Mouse (Mus musculus): ENCODE measurements at regions not wholly inside any gene's neighbourhood (a gene's known extent, or its start where the extent isn't known, plus 50 kb on each side); places are given as distances from the start of the nearest gene placed in this dataset.

DNA sequence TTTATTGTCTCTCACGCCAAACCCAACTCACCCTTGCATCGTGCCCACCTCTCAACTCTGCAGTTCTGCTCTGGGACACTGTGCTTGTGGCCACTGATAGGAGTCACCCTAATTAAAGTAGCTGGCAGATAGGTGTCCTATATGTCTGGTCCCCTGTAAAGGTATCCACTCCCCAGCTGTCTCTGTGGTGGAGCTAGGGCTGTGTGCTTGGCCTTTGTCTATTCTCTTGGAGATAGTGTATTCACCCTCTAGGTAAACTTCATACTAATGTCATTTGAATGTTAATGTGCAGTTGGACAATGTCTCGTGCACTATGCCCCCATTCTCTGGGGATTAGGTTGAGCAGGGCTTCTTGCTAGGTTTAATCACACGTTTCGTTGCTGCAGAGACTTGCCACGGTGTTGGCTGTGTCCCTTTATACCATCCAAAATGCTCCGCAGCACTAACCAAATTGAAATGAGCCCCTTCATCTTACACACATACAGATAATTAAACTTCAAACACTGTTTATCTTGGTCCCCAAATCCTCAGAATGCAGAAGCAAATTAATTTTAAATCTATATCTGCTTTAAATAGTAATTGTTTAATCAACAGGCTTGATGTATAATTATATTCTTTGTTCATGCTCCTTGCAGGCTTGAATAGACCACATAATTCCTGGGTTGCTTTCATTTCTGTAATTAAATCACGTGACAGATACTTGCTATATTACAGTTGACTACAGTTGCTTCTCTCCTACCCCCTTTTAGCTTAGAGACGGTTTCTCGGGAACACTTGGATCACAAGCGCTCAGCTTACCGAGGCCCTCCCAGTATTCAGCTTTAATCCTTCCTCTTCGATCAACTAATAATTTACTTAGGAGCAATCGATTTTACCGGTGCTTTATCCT, 453.0 kb upstream of the Slc30a5 start:
- no peak for DNase-seq

DNA sequence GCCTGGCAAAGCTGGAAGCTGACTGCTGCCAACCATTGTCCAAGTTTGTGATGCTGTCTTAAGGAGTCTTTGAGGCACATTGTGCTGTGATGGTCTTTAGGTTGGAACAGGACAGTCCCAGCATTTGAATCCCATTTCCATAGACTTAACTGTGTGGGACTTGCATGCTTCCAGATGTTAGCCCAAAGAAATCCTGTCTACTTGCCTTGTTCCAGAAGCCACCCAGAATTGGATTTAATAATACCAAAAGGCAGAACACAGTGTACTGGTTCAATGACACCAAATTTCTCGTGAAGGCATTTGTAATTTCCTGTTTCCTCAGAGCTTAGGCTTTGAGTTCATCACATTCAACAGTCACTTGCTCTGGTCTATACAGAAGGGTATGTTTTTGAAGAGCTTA, 444.9 kb upstream of the Slc30a5 start:
- DNase-seq = no peak

DNA sequence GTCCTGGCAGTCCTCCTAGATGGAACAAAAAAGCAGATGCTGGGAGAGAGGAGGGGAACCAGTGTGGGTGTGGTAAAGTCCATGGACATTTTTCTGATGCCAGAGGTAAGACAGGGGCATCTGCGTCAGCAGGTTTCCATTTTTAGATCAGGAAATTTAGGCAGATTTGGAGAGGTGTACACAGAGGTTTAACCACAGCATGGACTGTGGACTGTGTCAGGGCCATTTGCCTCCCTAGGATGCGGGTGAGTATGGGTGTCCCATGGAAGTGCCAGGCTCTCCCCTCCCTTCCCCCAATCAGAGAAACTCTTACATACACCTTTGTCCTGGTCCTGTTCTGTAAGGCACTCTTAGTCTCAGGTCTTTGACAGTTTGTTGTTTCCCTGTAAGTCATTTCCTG, 443.5 kb upstream of the Slc30a5 start:
- DNase-seq = no peak

DNA sequence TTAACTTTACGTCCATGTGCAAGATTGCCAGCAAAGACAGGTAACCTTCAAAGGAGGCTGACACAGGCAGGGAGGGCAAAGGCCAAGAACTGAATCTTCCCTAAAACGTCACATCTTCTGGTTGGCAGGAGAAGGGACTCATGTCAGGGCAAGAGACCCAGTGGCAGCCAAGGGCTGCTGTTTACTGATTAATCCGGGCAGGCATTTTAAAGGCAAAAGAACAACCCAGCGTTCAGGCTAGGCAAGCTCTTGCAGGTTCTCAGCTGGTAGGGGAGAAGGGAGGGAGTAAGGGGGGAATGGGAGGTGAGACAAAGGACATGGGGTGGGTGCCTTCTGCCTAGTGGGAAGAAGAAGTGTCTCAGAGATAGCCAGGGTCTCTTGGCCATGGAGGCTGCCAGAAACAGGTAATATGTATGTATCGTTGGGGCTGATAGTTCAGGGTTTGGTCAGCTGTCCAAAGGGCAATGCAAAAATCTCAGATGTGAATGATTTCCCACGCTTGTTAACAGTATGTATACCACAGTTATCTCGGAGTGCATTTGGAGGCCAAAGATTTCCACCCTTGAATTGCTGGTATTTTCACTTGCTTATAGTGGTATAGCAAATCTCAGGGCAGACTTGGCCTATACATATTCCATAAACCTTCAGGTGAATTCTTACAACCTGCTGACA, 441.4 kb upstream of the Slc30a5 start:
- DNase-seq = no peak

DNA sequence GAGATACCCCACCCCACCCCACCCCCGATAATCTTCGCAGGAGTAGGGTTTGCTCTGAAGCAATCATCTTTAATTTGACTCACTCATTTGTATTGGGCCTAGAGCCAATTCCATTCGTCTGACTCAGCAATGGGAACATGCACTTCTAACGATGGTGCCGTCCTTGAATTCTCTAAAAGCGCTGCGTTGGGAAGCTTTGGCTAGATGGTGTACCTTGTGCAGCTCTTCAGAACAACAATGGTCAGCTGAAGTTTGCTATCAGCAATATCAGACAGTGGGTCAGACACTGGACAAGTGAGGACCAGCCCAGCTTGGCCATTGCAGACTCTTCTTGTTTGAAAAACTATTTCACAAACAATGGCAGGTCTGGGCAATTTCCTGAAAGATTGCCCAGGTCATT, 440.1 kb upstream of the Slc30a5 start:
- DNase-seq = no peak

DNA sequence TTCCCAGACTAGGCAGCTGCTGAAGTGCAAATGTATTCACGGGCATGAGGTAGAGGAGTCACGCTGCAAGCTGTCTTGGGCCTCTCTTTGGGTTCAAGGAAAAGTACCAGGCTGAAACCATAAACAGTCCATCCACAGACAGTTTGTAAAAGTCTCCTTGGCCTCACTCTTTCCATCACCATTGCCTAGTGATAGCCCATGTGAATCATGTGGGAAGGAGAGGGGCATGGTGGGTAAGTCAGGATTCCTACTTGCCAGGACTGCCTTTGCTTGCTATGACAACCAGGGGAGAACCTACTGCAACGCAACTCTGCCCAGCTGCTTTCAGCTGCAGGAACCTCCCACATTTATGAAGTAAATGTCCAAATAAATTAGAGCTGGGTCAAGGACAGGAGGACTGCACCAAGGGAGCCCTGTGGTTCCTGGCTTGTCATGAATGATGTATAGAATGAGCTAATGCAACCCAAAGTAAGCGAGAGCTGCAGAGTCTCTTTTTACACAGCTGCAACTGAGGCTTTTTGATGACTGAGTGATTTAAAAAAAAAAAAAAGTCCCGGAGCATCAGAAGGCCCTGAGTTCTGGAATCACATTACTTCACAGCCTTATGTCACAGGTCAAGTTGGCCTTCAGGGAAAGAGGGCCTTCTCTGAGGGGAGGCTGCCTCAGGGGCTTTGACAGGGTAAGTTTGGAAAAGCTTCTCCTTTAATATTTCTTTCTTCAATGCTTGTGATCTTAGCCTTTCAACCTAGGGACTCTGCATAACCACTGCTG, 420.7 kb upstream of the Slc30a5 start:
- DNase-seq = no peak

DNA sequence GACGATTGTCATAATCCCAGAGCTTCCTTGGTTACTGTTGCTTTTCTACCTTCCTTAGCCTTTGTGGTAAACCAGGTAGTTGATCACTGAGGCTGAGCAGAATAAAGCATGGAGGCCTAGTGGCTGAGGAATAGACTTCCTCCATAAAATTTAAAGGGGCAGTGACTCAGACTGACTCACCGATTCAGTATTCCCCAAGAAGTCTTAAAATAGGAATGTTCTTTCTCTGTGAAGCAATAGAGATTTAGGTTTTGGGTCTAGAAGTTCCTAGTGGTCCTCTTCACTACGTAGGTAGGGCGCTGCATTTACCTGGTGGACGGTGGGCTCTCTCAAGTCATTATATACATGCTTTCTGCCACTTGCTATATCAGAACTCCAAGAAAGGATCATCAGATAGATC, 416.1 kb upstream of the Slc30a5 start:
- no peak for DNase-seq

DNA sequence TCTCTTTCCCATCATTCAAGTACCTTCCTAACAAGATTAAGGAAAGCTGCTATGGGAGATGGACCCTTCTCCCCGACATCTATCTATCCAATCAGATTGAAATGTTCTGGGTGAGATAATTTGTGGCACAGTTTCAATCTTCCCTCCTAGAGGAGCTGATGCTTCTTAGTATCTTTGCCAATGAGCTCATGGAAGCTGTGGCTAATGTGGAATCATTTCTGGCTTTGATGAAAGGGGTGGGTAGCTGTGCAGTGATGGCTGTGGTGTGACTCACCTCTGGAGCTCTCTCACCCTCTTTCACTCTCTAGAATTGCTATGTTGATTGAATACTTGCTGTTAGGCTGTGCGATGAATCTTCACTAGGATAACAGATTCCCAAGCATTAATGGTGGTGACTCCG, 411.1 kb upstream of the Slc30a5 start:
- DNase-seq = no peak

DNA sequence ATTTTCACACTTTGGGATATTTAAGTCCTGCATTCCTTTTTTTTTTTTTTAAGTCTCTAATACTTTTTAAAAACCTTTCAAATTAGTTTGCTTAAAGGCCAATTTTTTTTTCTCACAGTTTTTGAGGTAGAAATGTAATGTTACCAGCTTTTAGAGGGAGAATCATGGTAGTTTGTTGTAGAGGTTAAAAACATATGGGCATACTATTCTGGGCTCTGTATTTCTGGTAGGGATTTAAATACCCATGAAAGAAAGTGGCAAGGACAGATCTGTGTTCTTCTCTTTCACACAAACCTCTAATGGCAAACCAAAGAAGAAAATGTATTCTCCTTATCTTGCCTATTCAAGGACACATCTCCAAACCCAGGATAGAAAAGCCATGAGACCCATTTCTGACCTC, 405.6 kb upstream of the Slc30a5 start:
- DNase-seq = no peak

DNA sequence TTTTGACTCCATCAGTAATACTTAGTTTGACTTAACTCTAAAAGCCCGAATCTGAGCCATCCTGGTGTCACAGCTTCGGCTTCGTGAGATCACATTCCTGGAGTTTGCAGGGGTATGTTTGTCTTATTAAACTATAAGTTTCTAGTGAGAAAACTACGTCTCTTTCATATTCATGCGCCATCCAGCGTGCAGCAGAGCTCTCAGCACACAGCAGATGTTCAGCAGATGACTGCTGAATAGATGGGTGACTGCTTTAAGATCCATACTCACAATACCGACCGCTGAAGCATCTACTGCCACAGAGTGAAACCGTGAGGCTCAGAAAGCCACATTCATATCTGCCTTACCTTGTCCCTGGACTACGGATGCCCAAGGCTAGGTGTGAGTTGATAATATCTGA, 403.8 kb upstream of the Slc30a5 start:
- no peak for DNase-seq

DNA sequence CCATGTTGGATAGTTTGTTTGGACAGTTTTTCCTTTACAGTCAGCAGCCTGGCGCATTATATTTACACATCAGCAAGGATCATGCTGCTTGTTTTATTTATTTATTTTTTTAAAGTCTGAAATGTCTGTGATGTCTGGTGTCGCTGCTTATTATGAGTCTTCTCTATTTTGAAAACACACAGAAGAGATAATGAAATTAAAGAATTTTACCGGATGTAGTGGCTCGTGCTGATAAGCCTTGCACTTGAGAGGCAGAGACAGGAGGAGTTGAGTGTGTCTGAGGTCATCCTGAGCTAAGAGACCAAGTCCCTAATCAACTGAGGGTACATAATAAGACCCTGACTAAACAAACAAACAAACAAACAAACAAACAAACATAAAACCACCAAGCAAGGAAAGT, 402.6 kb upstream of the Slc30a5 start:
- DNase-seq = no peak

DNA sequence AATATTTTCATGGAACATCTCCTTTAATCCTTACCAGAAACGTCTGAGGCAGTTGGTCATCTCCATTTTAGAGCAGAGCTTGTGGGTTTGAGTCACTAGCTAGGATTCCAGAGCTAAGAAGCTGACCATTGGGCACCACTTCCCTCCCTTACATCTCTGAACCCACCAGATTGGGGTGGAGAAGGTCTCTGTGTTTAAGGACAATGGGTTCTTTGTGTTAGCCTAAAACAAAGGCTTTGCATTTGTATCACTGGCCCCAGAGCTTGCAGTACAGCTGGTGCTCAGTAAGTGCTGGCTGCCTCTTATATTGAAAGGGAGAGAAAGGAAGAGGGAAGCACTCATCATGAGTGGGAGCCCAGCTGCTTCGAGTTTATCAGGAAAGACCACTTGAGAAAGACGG, 401.9 kb upstream of the Slc30a5 start:
- DNase-seq = no peak

DNA sequence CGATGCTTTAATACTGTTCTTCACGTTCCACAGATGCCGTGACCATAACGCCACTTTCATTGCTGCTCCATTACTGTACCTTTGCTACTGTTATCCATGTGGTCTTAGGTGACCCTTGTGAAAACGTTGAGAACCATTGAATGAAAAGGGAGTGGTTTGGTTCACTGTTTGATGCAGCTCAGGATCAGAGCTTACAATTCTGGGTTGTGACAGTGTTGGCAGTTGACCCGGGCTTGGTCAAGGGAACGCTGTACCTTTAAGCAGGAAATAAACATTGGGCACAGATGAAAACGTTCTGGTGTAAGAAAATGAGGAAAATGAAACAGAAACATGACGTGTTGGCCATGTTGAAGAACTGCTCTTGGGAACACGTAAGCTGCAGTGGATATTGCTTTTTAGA, 401.3 kb upstream of the Slc30a5 start:
- no peak for DNase-seq

DNA sequence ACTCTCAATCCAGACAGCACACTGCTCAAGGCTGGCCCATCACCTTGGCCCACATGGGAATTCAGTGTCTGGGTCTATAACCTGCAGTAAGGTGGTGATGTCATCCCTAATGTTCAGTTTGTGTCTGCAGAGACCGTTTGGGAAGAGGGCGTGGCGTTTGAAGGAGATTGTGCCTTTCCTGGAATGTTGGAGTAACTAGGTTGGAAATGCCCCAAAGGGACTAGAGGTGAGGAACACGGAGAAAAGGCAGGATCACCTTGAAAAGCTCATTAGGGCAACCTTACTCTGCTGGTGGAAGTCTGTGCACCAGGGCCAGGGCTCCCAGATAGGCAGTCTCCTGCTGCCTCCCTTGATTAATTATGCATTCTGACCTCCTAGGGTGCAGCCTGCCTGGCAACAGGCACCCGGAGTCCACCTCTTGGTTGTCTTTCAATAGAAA, 400.6 kb upstream of the Slc30a5 start:
- no peak for DNase-seq

DNA sequence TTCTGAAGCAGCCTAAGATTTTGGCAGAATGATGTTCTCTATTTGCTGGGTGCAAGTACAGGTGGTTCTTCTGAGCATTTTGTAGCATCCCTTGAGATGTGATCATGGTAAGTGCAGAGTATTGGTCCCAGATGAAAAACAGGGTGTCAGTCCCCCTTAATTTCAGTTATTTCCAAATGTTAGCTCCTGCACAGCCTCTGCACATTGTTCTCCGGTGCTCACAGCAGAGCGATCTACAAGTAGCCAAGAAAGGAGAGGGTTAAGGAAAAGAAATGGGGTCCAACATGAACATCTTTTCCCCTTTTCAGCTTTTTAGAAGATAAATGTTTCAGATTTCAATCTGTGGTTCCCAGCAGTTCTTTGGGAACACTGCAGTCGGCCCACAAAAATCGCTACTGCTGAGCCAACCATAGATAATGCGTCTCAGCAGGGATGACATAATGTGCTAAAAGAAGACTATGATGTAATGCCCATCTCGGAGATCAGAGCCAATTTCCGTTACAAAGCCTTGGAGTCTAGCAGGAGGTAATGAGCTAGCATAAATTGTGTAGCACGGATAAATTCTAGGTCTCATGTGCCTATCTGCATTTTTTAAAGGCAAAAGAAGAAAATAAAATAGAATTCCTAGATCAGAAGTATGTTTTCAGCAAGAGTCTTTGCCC, 400.1 kb upstream of the Slc30a5 start:
- no peak for DNase-seq

DNA sequence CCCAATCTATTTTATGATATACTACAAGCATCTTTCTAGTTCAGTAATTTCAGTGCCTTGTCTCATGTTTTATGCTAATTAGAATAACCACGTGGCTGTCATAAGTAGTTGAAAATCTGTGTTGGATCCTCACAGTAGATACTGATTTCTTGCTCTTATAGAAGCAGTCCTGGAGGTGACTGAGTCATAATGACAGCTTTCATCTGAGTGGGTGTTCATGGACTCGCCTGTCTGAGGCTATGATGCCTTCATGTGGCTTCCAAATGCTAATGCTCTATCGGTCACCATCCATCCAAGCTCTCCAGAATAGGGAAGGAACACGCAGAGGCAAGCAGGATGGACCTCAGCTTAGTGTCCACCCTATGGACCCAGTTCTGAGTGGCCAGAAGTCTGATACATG, 396.6 kb upstream of the Slc30a5 start:
- no peak for DNase-seq

DNA sequence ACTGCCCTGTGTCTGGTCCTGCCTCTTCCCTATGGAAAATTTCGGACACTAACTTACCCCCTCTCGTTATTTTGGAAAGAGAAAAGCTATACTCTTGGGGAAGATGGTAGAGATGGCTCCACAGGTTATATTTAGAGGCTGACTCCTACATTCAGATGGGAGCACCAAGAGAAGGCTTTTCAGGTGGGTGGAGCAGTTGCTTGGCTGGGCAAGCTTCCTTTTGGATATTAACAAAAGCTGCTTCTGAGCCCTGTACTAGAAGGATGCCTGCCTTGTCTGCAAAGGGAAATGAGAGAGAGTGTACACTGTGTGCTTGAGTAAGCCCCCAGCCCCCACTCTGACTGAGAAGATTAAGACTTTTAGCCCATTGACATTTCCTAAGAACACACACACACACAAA, 392.1 kb upstream of the Slc30a5 start:
- DNase-seq = no peak

DNA sequence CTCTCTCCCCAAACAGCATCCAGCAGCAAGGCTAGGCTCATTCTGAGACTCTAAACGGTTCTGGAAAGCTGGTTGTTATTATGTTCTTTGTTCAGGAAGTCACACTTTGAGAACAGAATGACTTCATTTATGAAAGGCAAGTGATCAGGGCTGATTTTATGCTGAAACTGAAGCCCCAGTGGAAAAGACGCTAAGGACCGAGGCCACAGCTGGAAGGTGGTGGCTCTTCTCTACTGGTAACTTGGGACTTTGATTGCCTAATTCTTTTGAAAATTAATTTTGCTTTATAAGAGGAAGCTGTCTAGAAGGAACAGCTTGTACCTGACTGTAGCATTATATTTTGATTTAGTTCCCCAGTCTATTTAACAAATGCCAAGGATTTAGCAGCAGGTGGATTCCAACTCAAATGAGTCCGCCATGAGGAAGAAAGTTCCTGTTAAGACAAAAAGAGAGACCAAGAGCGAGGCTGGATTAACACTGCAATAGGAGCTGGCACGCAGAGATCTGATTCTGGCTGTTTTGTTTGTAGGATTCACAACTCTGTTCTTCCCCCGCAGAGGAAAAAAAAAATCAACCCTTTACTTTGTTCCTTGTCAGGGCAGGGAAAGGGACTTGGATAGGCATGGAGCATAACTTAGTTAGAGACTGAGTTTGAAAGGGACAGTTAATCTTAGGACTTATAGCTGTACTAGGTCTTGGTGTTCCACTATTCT, 388.3 kb upstream of the Slc30a5 start:
- DNase-seq = no peak

DNA sequence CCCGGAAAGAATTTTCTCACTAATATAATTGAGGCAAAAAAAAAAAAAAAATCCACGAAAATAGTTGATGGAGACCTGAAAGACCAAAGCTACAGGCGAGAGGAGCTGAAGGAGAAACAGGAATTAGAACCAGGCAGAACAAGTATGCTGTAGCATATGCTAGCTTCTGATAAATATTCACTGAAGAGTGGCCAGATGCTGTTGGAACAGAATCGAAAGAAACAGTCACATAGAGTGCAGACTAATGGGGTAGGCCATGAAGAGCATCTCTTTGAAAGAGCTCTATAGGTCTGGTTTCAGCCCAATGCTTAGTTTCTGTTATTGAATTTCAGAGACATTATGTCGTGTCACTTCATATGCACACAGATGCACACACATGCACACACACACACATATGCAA, 386.3 kb upstream of the Slc30a5 start:
- no peak for DNase-seq

DNA sequence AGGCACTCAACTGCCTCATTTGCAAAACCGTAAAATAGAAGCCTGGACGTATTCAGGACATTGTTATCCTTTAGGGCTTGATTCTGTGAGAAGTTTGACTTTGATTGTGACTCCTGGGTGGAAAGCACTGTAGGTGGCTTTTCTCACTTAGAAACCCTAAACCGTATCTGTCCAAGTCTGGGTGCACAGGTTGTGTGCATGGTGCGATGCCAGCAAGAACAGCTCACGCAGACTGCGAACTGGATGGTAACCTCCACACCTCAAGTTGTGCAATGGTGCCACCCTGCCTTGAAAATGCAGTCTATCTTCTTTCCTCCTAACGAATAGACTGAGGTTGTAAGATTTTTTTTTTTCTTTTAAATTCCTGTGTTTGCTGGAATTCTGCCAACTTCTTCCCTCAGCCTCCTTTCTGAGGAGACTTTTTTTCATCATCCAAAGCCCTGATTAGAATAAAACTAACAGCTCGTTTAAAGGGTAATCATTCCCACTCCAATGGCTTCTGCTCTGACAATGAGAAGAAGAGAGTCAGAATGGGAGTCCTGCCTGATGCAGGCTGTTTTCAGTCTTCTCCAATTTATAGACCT, 383.8 kb upstream of the Slc30a5 start:
- DNase-seq = no peak

DNA sequence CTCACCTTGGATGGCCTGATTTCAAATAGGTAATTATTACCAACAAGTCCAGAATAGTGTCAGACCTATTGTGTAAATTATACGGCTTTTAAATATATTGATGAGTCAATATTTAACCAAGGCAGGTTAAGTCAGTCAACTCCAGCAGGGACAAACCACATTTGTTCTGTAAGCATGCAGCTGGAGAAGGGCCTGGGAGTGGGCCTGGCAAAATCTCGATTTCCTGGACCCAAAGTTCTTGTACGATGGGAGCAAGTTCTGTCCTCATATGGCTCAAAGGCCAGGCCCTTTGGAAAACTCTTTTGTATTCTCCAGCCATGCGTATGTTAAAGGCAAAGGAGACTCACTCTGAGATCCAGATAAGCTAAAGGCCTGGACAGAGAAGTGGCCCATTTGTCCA, 383.2 kb upstream of the Slc30a5 start:
- DNase-seq = no peak

DNA sequence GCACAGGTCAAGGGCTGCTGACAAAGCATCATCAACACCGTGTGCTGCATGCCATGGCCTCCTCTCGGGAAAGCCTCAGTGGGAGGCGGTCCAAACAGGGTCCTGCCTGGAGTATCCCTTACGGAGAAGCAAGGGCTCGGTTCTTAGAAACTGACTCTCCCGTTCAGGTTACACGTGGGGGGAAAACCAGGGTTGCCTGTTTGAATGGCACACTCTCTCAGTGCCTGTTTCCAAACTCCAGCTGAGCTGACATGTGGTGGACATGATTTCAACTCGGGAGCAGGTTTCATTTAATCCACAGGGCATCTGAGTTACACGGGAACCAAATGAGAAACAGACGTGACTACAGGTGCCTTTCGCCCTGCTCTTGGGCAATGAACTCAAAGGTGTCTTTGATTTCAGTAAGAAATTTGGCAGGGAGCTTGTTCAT, 382.6 kb upstream of the Slc30a5 start:
- no peak for DNase-seq

All from liver (tissue).